Mouse (Mus musculus): Measurements from ENCODE around the gene Svbp.

Svbp gene

DNA sequence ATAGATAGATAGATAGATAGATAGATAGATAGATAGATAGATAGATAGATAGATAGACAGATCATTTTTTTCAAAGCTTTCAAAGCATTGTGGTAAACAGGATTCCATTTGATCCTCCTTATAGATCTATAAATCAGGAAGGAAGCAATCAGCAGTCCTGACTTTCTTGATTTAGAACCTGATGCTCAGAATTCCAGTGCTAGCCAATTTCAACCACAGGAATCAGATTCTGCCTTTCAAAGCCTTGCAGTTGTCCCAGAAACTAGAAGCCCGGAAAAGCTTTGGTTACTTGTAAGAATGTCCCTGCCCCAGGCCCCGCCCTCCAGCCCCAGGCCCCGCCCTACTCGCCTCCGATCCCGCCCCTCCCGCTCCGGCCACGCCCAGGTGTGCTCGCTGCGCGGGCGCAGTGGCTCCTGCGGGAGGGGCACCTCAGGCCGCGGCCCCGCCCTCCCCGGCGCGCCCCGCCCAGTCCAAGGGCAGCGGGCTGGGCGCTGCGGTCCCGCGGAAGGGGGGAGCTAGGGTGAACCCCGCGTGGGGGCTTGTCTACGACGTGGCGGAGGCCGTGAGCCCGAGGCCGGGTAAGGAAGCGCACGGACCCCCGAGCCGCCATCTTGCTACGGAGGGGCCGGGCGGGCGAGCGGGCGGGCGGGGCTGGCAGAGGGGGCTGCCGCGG is at the start of gene Svbp:
Gene Svbp (plus strand): TSS at position 398 of the 673 bp plus-strand sequence.
- peak; percentile 75 to 76 for DNase-seq (ENCODE audit: low spot score in 2 of 2)

DNA sequence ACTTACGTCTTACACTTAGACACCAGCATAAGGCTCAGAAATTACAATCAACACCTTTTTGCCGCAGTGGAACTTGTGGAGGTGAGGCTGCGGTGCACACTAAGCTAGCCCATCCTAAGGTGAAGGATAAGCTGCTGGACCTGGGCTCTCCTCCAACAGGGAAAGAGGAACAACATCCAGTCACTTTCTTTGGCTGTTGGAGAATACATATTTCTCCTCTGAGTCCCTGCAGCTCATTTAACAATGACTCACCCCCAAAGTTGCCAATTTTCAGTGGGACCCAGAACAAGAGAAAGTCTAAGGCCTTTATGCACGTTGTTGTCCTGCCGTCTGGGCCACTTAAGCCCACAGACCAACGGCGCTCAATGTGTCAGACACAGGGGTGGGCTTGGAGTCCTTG is 48.3 kb upstream of the Svbp start:
- DNase-seq (ENCODE audit: low spot score in 2 of 2): no peak

DNA sequence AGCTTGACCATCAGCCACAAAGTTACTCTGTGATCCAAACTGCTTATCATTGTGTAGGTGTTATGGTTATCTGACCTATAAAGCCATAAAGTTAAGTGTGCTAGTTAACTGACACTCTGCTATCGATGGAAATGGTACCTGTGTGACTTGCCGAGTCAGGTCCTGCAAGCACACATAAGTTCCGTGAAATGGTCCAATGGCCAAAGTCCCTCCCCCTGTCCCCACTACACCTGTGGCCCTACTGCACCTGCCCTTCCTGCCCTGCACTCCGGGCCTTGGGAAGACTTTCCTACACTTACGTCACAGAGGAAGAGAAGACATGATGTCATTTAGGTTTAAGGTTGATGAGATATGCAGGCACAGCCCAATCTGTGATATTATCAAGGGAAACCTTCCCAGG is 47.8 kb upstream of the Svbp start:
- DNase-seq (ENCODE audit: low spot score in 2 of 2): no peak

DNA sequence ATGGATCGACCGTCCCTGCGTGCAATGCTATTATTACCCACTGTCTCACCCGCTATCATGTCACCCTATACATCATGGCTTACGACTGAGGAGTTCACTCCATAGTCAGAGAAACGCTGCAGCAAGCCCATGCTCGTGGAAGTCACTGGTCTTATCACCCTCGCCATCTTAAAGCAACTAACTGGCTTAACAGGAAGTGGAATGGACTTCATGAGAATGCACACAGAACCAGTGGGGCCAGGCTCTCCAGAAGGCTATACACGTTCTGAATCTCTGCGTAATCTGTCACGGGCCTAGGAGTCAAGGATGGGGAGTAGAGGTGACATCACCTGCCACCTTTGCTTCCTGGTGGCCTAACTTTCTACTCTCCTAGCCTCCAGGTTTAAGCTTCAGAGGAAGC is 46.4 kb upstream of the Svbp start:
- no peak for DNase-seq (ENCODE audit: low spot score in 2 of 2)

DNA sequence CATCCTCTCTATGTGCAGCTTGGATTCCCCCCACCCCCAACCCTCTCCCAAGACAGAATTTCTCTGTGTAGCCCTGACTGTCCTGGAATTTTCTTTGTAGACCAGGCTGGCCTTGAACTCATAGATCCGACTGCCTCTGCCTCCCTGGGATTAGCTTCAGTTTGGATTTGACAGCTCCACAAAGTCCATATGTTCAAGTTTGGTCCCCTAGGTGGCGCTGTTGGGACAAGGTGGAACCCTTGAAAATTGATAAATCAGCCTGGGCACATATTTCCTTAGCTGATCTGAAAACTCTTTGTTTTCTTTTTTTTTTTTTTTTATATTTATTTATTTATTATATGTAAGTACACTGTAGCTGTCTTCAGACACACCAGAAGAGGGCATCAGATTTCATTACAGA is 37.9 kb upstream of the Svbp start:
- no peak for DNase-seq (ENCODE audit: low spot score in 2 of 2)

DNA sequence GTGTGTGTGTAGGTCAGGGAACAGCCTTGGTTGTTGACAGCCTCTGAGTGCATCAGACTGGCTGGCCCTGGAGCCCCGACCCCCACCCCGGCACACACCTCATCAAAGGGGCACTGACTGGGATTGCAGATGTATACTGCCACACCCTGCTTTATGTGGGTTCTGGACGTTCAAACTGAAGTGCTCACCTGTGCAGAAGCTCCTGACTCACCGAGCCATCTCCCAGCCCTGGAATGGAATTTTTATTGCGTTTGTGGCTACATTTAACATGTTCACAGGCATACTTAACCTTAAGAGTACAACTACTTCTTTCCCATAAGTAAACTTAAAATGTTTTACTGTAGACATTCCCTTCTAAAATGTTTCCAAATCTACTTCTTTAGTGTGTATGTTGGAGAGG is 37.2 kb upstream of the Svbp start:
- DNase-seq (ENCODE audit: low spot score in 2 of 2): no peak

DNA sequence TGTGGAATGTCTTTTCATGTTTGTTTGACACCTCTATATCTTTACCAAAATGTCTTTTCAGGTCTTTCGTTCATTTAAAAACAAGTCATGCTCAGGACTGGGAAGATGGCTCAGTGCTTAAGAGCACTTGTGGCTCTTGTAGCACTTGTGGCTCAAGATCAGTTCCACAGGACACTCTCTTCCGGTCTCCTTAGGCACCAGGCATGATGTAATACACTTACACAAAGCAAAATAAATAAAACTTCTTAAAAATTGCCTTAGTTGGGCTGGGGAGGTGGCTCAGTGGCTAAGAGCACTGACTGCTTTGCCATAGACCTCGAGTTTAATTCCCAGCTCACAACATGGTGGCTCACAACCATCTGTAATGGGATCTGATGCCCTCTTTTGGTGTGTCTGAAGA is 33.7 kb upstream of the Svbp start:
- no peak for DNase-seq (ENCODE audit: low spot score in 2 of 2)

DNA sequence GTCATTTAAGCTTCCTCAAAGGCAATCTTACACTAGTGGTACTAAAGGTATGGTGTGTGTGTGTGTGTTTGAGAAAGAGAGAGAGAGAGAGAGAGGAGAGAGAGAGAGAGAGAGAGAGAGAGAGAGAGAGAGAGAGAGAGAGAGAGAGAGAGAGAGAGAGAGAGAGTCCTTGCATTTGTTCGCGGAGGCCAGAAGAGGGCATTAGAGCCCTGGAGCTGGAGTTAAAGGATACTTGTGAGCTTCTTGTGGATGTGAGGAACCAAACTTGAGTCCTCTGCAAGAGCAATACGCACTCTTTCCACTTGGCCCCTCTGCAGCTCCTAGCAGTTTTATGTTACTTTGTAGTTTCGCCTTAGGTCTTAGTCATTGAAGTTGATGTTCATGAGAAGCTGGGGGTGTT is 32.1 kb upstream of the Svbp start:
- DNase-seq (ENCODE audit: low spot score in 2 of 2): no peak

DNA sequence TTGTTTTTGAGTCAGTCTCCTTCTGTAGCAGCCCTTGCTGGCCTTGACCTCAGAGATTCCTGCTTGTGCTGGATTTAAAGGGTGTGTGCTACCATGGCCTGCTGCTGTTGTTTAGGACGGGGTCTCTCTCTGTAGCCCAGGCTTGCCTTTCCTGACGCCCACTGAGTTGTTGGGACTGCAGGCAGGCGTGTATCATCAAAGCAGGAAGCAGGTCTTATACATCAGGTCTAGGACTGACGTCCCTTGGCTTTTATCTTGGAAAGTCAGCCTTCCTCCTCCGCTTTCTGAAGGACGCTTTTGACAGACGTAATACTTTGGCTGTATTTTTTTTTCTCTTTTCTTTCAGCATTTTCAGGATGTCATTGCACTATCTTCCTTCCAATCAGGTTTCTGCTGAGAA is 29.2 kb upstream of the Svbp start:
- no peak for DNase-seq (ENCODE audit: low spot score in 2 of 2)

DNA sequence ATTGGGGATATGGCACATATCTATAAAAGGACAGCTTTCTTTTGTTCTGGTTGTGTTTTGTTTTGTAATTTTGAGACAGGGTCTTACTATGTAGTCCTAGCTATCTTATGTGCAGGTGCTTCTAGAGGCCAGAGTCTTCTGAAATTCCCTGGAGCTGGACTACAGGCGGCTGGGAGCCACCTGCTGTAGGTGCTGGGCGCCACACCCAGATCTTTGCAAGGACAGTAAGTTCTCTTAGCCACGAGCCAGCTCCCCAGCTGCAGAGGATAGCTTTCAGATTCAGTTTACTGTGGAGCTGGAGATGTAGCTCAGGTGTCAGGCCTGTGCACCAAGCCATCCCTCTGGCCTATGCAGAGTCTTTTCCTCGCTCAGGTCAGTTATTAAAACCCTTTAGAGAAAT is 28.0 kb upstream of the Svbp start:
- no peak for DNase-seq (ENCODE audit: low spot score in 2 of 2)

DNA sequence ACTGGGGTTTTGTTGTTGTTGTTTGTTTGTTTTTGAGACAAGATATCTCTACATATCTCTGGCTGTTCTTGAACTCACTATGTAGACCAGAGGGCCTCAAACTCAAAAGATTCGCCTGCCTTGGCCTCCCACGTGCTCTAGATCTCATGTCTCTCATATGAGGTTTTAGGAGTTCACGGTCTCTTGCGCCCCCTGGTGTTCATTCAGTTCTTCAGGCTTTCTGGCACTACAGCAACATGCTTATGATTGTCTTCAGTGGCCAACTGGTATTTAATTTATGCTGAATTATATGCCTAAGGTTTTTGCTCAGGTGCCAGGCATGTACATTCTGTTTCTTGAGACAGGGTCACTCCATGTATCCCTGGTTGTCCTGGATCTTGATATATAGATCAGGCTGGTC is 27.4 kb upstream of the Svbp start:
- peak; percentile 72 to 77 for DNase-seq (ENCODE audit: low spot score in 2 of 2)

DNA sequence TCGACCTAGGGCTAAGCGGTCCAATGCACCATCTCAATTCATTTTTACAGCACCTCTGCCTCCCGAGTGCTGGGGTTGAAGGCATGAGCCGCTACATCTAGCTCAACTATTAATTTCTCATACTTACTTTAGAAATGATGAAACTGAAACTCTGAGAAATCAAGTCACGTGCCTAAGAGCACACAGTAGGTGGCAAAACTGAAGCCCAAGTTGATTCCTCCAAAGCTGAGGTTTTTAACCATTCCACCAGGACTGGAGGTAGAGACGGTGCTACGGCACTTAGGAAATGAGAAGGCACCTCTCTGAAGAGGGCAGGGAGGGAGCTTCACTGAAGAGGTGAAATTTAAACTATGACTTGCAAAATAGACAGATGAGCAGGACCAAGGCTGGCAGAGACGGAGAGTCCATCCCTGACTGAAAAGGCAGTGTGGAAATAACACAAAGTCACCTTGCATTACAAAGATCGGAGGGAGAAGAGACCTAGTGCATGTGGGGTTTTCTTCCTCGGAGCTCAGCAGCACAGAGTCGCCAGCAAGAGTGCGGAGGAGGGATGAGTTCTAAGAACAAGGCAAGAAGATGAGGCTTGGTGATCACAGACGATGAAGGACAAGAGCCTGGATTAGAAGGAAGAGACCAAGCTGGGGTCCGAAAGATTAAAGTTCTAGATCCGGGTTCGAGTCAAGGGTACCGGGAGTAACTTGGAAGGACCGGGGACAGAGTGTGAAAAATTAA is 22.0 kb upstream of the Svbp start:
- no peak for DNase-seq (ENCODE audit: low spot score in 2 of 2)

DNA sequence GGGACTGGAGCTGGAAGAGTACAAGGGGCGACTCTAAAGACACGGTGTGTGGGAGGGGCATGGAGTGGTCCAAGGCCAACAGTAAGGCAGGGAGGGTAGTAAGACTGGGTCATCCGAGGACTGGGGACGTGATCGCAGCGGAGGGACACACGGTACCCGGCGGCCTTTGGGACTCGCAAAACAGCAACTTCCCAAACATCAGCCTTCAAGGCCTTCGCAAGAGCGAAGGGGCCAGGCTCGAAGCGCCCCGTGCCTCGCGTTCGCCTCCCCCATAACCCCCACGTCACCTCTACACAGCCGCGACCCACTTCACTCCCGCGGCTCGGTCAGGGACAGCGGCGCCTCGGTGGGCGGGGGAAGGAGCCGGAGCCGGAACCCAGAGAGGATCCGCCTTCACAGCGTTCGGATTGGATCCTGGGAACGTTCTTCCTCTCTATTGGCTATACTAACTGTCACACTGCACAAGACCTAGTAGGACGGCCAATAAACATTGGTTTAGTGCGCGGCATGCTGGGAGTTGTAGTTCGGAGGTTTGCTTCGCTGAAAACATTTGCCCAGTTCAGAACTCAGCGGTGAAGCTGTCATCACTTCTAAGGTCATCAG is 21.2 kb upstream of the Svbp start, which contains the start of gene Zfp691:
Gene Zfp691 (minus strand): TSS at position 345 of the 603 bp plus-strand sequence.
- DNase-seq (ENCODE audit: low spot score in 2 of 2): peak; percentile 93 to 98

DNA sequence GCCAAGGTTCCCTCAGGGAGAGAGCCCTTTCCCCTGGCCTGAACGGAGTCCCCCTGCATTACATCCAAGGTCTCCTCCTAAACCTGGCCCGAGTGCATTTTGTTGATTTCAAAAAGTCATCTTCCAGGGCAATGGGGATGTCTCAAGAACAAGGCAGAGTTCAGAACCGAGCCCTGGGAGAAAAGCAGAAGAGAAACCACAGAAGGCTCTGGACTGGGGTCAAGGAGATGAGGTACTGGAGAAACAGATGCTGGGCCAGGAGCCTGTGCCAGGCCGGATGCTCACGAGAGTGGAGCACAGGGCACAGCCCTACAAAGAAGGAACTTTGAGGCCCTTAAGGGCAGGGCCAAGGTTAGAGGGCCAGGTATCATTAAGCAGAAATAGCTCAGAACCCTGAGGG is 17.4 kb upstream of the Svbp start:
- DNase-seq (ENCODE audit: low spot score in 2 of 2): no peak

DNA sequence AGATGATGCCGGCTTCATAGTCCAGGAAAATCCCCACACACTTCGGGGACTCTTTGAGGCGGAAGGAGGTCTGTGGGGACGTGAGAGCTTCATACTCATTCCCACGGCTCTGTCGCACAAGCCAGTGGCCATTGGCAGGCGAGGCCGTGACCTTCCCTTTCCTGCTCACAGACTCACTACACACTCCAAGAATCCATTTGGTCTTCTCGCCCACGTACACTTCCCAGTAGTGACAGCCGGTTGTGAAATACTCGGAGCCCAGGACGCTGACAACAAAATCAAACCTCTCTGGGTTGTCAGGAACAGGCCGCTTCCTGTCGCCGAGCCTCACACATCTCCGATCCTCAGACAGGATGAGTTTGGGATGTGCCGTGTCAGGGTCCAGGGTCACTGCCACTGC is 16.8 kb upstream of the Svbp start:
- DNase-seq (ENCODE audit: low spot score in 2 of 2): no peak

DNA sequence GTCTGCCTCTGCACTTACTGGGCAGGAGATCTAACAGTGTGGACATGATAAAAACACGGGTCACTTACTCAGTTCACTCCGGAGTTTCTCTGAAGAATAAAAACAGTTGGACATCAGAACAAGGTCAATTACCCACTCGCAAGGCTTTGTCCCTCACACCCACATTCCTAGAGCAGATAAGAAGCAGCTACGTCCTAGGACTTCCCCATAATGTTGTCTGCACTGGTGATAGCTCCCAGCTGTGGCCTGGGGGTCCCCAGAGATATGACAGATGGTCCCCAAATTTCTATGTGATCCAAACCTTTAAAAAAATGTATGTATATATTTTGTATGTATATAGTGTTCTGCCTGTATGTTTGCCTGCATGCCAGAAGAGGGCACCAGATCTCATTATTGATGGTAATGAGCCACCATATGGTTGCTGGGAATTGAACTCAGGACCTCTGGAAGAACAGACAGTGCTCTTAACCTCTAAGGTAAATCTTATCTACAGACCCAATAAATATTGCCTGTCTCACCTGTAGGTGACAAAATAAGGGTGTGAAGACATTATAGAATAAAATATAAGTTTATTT is 14.9 kb upstream of the Svbp start:
- no peak for DNase-seq (ENCODE audit: low spot score in 2 of 2)

DNA sequence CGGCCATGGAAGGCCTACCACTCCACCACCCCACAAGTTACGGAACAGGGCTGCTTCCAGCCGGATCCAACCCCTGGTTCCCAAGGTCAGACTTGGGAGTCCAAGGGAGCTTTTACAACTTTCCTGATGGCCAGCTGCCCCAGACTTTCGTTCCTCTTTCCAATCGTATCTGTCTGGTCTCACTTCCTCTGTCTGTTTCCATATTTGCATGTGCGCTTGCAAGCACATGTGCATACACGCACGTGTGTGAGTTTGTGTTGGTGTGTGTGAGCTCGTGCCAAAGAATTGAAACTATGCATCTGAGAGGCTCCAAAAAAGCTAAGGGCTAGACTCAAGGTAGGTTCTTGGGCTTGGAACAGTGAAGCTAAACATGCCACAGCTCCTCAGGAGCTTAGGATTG is 13.7 kb upstream of the Svbp start:
- DNase-seq (ENCODE audit: low spot score in 2 of 2): no peak

DNA sequence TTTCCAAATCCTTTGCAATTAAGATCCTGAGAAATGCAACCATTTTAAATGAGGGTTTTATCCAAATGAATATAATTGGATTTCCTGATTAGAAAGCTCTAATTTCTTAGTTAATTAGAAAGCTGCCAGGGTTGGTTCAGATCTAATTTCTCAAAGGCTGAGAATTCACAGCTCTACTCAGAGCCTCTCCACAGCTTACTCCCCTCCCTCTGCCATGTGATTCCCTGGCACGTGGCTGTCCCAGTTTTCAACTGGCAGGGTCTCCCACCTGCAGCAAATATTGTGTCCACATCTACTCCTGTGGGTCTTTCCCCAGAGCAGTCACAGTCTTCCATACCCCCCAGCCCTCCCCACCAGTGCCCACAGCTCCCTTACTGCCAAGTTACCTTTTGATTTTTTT is 11.6 kb upstream of the Svbp start:
- DNase-seq (ENCODE audit: low spot score in 2 of 2): no peak

DNA sequence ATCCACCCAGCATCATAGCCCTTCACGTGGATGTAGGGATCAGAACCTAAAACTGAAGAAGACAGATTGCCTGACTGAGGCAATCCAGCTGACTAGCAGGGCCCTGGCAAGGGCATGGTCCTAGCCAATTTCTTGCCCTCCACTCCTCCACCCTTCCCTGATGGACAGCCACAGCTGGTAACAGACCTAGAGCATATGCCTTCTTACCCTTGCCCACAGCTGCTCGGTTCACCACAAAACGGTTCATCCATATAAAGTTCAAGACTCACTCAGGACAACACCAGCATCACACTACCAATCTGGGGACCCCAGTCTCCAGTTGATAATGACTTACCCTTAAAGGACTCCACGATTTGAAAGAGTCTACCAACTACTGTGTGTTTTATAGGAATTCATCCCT is 9.3 kb upstream of the Svbp start:
- no peak for DNase-seq (ENCODE audit: low spot score in 2 of 2)

DNA sequence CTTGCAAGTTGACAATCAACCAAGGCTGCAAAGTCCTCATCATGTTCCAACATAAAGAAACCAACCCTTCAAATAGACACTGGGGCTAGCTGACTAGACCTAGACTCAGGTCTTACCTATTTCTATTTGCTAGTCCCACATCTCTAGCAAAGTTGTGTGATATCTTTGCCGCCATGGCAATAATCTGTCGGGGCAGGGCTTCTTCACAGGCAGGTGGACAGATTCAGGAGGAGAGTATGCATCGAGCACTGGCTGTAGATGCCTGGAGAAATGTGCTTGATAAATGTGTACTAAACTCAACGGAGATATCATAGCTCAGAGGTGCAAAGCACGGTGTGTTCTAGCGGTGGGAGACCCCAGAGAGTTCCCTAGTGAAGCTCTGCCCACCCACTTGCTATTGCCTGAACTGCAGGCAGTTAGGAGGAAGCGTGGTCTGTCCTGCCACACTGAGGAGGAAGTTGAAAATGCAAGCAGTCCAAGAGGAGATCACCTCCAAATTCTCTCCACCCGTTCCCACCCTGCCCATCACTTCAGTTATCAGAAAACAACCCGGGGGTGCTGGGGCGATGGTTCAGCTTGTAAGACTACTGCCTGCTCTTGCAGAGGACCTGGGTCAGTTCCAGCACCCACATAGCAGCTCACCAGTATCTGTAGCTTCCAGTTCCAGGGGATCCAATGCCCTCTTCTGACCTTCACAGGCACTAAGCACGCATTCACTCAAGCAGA is 6.9 kb upstream of the Svbp start:
- DNase-seq (ENCODE audit: low spot score in 2 of 2): no peak

DNA sequence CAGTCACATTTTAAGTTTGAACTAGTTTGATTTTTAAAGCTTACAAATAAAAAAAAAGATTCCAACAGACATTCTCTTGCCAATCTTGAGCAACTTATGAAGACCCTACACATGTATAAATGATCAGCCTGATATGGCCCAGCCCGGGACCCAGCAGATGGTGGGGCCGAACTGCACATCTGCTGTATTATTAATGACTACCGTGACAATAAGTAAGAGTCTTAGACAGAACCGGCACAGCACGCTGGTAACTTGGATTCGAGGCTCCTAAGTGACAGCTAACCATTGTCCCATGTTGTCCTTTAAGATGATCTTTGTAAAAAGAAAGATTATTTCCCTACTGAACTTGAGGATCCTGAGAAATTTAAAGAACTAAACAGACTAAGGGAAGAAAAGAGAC is 5.7 kb upstream of the Svbp start:
- no peak for DNase-seq (ENCODE audit: low spot score in 2 of 2)

DNA sequence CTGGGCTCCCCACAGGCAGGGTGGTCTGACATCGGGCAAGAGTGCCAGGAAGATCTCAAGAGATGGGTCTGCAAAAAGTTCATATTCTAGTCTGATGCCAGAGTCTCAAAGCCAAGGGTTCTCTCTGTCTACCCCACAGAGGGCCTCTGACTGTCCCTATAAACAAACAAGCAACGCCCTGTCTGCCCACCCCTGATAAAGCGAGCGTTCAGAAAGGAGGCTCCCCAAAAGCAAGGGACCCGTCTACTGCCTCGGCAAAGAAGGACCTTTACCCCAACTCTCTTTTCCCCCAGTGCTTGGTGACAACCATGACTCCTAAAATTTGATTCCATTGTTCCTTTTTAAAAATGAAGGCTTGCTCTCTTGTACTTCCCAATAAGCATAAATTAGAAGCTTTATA is 5.2 kb upstream of the Svbp start, which contains the start of gene Ermap:
Gene Ermap (minus strand): TSS at position 148 of the 400 bp plus-strand sequence.
- DNase-seq (ENCODE audit: low spot score in 2 of 2): no peak
